Mouse (Mus musculus) right cerebral cortex, postnatal 10 days (tissue): ENCODE data around the gene Far1.

Source experiments
- DNase-seq, 2 experiments: peaks; one replicate each; pipeline ENCODE4 v3.0.0; 2021; ENCODE audit warnings: low spot score in 2 of 2

The Far1 gene

GRCm38 (mm10) chr7:113513286-113513962 lies at the start of gene Far1:
Gene Far1 (plus strand): TSS chr7:113513834.
- DNase-seq: peak; percentile 100

GRCm38 (mm10) chr7:113468345-113468744 lies 45.3 kb upstream of the Far1 start:
- no peak for DNase-seq

GRCm38 (mm10) chr7:113470671-113471070 lies 43.0 kb upstream of the Far1 start:
- DNase-seq: no peak

DNA sequence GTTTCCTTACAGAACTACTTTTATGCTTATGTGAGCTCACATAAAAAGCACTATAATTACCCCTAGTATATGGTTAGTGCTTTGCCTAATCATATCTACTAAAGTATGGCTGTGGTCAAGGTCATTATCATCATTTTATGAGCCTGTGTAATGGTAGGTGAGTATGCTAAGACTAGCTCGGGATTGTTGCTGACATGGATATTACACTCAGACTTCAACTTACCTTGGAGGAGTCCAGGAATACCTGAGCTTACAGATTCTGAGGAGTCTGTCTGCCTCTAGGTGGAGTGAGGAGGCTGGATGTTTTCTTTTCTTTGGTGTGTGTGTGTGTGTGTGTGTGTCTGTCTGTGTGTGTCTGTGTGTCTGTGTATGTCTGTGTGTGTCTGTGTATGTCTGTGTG lies 42.0 kb upstream of the Far1 start:
- no peak for DNase-seq

DNA sequence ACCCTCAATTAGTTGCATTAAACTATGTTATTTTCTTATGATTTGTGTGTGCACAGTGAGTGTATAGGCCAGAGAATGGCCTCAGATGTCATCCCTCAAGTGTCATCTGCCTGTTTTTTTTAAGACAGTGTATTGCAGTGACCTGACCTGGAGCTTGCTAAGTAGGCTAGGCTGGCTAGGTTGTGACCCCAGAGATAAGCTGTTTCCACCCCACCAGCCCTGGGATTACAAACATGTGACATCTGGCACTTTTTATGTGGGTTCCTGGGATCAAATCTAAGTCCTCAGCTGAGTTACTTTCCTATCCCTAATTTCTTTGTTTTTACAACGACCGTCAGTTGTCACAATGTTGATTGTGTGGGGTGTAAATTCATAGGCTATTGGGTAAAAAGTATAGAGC lies 17.8 kb upstream of the Far1 start:
- no peak for DNase-seq

DNA sequence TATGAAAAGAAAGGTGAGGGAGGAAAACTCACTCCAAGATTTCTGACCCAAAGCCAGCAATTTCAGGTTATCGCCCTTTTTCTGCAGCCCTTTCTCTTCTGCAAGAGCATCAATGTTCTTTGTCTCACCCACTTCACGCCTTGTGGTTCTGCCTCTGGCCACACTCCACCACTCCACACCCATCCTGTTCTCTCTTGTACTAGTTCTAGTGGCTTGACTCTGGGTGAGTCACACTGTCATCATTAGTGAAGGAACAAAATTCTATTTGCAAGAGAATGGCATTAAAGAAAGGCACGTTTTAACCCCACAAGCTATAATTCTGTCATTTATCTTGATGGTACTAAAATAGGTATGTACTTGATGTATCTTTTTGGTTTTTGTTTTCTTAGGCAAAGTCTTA lies 15.2 kb upstream of the Far1 start:
- DNase-seq: no peak

GRCm38 (mm10) chr7:113499821-113500220 lies 13.8 kb upstream of the Far1 start:
- no peak for DNase-seq

- DNase-seq: no peak
Observed at GRCm38 (mm10) chr7:113502453-113502852, 11.2 kb upstream of the Far1 start.

GRCm38 (mm10) chr7:113505047-113505446 lies 8.6 kb upstream of the Far1 start:
- DNase-seq: no peak

GRCm38 (mm10) chr7:113505516-113506045 lies 8.1 kb upstream of the Far1 start:
- no peak for DNase-seq

- no peak for DNase-seq
Observed at GRCm38 (mm10) chr7:113507846-113508245, 5.8 kb upstream of the Far1 start.

DNA sequence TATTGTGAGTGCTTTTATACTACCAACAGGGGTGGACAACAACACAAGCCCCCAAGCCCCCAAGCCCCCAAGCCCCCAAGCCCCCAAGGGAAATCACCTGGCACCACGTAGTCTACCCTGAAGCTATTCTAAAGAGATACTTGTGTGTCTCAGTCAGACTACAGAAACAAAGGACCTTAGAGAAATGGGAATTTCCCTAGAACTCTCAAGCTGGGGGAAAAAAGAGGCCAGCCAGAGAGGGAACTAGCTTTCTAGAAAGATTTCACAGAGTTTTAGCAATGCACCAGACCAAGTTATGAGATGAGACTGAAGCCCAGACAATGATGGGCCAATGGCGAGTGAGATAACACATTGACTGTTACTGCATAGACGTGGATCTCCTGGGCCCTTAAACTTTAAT lies 2.2 kb upstream of the Far1 start:
- no peak for DNase-seq

DNA sequence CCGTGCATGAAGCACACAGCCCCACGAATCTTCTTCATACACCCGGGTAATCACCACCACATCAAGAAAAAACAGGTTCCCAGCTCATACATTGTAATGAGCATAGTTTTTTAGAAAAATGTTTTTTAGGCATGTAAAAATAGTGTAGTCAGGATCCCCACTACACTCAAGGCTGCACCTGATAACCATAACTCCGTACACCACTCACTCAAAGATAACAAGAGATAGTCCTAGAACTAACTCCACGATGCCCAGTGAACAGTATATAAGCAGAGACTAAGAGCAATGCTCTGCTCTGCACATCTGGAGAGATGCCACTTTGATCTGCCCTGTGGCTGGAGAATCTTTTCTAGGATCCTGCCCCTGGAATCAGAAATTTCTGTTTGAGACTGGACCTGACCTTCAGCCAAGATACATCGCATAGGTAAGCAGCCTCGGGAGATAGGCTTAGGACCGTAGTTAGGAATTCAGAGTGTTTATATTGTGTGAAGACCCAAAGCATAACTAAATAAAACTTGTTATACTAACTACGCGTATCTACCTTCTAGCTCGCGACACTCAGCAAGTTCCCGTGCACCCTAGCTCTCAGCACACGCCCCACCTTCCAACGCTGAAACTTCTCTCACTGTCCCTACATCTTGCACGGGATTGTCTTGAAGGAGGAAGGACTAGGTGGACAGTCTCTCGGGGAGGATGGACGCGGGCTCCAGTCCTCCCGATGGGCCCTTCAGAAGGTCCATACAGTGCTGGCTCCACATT lies 928 bp upstream of the Far1 start:
- DNase-seq: no peak

DNA sequence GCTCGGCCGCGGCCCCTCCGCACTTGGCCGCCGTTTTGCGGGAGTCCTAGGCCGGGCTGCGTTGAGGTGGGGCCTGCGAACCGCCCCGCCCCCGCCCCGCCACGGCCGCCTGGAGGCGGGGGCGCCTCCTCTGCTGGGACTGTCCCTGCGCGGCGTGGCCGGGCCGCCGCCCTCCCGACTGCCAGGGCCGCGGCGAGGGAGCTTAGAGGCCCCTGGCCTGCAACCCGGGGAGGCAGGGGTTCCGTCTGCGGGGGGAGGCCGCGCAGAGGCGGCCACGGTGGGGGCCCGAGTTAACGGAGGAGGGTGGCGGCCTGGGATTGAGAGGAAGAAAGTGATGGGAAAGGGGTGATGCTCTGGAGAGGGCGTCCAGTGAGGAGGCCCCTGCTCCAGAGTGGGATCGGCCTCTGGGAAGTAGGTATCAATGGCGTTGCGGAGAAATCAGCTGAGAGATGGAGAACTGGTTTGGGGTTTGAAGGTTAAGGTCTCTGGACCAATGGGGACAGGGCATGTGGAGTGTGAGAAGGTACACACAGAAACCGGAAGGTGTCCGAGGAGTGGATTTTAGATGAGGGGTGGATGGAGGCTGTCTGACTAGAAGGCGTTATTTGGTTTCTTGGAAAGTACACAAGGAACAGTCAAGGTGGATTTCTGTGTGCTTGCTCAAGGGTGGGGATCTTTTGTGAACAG lies 472 bp downstream of the Far1 start:
- peak; percentile 30 to 40 for DNase-seq

DNA sequence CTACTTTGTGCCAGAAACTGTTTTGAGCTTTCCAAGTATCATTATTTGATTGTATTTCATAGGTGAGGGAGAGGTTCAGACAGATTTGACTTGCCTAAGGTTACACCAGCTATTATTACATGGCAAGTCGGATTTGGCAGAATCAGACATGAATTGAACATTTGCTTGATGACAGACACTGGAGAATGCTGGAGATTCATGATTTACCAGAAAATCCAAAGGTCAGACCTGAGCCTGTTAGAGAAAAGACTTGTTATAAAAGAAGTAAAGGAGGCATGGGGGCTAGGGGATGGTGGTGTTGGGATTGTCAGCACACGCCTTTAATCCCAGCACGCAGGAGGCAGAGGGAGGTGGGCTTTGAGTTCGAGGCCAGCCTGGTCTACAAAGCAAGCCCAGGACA lies 2.2 kb downstream of the Far1 start:
- DNase-seq: no peak

DNA sequence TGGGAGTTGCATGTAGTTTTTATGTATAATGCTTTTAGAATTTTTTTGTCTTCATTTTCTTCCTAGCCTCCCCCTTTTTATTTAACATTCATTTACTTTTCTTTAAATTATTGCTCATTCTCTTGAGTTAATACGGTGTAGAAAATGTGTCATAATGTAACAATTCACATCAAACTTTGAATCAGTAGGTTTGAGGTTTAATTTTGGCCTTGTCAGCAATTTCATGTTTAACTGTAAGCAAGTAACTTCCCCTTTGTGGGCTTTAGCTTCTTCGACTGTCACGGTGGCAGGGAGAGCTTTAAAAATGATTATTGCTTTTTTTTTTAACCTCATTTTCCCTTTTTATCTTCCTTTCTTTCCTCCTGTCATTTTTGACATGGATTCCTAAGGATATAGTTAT lies 4.8 kb downstream of the Far1 start:
- DNase-seq: no peak

GRCm38 (mm10) chr7:113518961-113519360 lies 5.3 kb downstream of the Far1 start:
- no peak for DNase-seq

DNA sequence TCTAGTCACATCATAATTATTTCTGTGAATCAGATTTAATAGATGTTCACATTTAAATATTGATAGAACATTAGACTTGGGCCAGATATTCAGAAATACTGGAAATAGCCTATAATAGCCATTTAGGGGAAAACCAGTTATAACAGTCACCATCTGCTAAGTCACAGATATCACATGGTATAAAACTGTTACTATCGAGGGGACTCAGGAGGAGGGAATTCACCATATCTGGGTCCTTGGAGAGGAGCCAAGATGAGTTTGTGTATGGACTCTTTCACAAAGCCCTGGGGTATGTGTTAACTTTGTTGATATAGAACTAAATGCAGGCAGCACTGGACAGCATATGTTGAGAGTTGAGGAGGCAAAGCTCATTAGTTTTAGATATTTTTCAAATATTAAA lies 29.5 kb downstream of the Far1 start:
- DNase-seq: no peak

GRCm38 (mm10) chr7:113551742-113552463 lies 38.3 kb downstream of the Far1 start:
- DNase-seq: no peak

DNA sequence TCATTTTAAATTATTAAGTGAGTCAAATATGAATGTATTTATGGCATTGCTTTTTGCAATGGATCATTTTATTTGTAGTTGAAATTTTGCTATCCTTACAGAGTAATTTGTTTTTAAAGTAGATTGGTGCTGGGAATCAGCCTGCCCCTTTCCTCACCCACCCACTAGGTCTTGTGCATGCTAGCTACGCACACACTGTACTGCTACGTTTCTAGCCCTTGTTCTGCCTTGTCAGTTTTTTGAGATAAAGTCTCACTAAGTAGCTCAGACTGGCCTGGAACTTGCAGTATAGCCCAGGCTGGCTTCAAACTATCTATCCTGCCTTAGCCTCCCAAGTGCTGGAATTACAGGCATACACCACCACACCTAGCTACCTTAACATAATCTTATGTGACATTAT lies 38.9 kb downstream of the Far1 start:
- DNase-seq: no peak

DNA sequence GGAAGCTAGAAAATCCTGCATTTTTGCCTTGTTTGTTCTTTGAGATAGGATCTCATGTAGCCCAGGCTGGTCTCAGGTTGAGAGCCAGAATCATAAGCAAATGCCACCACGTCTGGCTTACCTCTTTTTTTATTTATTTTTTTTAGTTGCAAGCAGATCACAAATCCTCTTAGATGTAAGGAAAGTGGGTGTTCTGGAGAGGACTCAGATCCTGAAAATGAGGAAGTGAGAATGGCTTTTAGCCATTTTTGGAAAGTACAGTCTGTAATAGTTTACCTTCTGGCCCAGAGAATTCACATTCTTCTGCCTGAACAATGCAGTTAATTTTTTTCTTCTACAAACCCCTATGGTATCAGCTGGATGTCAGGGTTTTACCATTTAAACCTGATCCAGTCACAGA lies 42.5 kb downstream of the Far1 start:
- no peak for DNase-seq

DNA sequence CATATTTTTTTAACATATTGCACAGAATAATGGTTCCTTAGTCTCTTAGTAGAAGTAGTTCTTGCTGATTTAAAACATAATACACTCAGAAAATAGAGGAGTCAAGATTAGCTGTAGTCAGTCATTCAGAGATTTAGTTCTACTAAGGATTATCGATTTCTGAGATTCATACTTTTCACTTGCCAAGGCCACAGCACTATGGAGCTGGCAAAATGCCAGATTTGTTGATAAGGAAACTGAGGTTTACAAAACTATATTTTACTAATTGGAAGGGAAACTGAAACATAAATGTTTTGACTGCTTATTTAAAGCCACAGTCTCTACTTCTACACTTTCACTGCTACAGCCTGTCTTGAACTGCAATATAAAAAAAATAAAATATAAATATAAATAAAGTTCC lies 53.3 kb downstream of the Far1 start:
- DNase-seq: no peak
